Mouse (Mus musculus): ENCODE results near the gene Stap2. TPM values are rescaled to one million over a fixed set of nuclear protein-coding genes. Genes with fewer than 3 reads are reported as not detected.

Gene Stap2
- total and polyA plus RNA-seq, 3 experiments, result 12.2 to 28.6 (median 14.8) TPM

GRCm38 (mm10) chr17:56039345-56039744 is 34.0 kb upstream of the Stap2 start:
- no peaks in the 10 kb centered on the region for H3K27me3 ChIP-seq (ENCODE audit: control insufficient read depth, insufficient read depth, low read length)
- intact Hi-C loops (cut with DNase I), result loop anchor here (2.0 to 10.0 kb wide), 3 partner anchors 35 to 575 kb away; partner anchors contain the start of genes Rpl36, Ubxn6 and Yju2
- TF ChIP-seq CTCF (IDR thresholded peaks at IDR 0.05) (no peak), EP300 (IDR thresholded peaks at IDR 0.05; ENCODE audit: insufficient read depth, low read depth, low read length) (no peak)
- H3K4me3 ChIP-seq, result peak overlapping the region; percentile 72
- H3K79me2 ChIP-seq (replicated peaks; ENCODE audit: control insufficient read depth, insufficient read depth, low read length), result peaks cover 4% of the 10 kb centered on the region
- no peak for DNase-seq
- H3K4me1 ChIP-seq (ENCODE audit: control insufficient read depth, insufficient read depth, low read length), result no peaks in the 10 kb centered on the region; the same call in none of the 2 replicates
- WGBS, result 75% methylated on average over 4 of the region's 4 CpGs
- H3K9ac ChIP-seq (ENCODE audit: low read depth, low read length), result no peak overlapping the region
- H3K36me3 ChIP-seq (ENCODE audit: control insufficient read depth, insufficient read depth, low read length), result no peaks in the 10 kb centered on the region
- H3K27ac ChIP-seq, result no peak overlapping the region

DNA sequence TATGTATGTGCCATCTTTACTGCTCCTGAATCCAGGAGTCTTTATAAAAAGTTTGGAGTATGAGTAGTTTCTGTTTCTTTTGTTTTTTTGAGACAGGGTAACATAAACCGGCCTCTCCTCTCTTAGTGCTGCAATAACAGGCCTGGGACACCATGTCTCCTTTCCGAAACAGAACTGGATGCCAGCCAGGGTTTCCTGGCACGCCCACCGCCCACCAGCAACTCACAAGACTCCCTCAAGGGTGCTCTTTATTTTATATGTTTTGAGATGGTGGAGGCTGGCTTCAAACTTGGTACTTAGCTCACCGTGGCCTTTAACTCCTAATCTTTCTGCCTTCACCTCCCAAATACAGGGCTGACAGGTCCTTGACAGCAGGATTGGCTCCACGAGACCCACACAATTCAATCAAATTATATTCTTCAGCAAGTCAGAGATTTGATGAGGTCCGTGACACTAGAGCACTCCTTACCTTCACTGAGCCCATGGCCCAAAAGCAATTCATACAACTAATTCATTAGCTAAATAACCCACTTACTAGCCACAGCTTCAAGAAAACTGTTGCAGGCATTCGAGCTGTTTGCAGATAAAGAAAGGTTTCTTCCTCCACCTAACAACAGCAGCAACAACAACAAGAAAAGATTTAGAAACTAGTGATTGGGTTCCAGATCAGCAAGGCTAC is 33.3 kb upstream of the Stap2 start:
- DNase-seq, result no peak
- Histone ChIP-seq H3K36me3 (ENCODE audit: control insufficient read depth, insufficient read depth, low read length) (no peaks in the 10 kb centered on the region), H3K4me1 (ENCODE audit: control insufficient read depth, insufficient read depth, low read length) (no peaks in the 10 kb centered on the region; the same call in none of the 2 replicates), H3K27ac (no peak overlapping the region), H3K79me2 (replicated peaks; ENCODE audit: control insufficient read depth, insufficient read depth, low read length) (peaks cover 4% of the 10 kb centered on the region), H3K9ac (ENCODE audit: low read depth, low read length) (no peak overlapping the region), H3K4me3 (no peak overlapping the region), H3K27me3 (ENCODE audit: control insufficient read depth, insufficient read depth, low read length) (no peaks in the 10 kb centered on the region)
- 56% methylated on average over 8 of the region's 8 CpGs for WGBS
- intact Hi-C loops (cut with DNase I), result loop anchor here (2.0 to 10.0 kb wide), 3 partner anchors 36 to 576 kb away; partner anchors contain the start of genes Rpl36, Ubxn6 and Yju2
- TF ChIP-seq EP300 (IDR thresholded peaks at IDR 0.05; ENCODE audit: insufficient read depth, low read depth, low read length) (no peak), CTCF (IDR thresholded peaks at IDR 0.05) (no peak), POLR2A (IDR thresholded peaks at IDR 0.05; ENCODE audit: insufficient read depth, low read depth, low read length) (no peak)

DNA sequence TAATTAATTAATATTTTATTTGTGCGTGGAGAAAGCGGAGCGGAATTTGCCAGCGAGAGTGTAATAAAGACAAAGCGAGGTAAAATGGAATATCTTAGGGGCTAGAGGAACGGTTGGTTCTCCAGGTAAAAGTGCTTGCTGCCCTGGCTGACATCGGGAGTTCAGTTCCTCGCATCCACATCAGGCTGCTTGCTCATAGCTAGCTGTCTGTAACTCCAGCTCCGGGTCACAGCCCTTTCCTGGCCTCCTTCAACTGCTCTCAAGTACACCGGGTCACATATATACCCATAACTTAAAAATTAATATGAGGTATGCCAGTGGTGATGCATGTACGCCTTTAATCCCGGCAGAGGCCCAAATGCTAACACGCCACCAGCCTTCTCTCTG is 31.5 kb upstream of the Stap2 start:
- Histone ChIP-seq H3K9ac (ENCODE audit: low read depth, low read length) (peak overlapping the region; percentile 47), H3K4me3 (peak overlapping the region; percentile 32; the same call in 1 of the 2 replicates), H3K27ac (peak overlapping the region; percentile 69), H3K79me2 (replicated peaks; ENCODE audit: control insufficient read depth, insufficient read depth, low read length) (peaks cover 6% of the 10 kb centered on the region), H3K36me3 (ENCODE audit: control insufficient read depth, insufficient read depth, low read length) (no peaks in the 10 kb centered on the region), H3K27me3 (ENCODE audit: control insufficient read depth, insufficient read depth, low read length) (no peaks in the 10 kb centered on the region), H3K4me1 (ENCODE audit: control insufficient read depth, insufficient read depth, low read length) (peaks cover 4% of the 10 kb centered on the region)
- WGBS, result 33% methylated on average over 13 of the region's 13 CpGs
- intact Hi-C loops (cut with DNase I), result loop anchor here (2.0 to 10.0 kb wide), 3 partner anchors 26 to 578 kb away; partner anchors contain the start of genes Rpl36 and Yju2
- no peak for DNase-seq
- TF ChIP-seq EP300 (IDR thresholded peaks at IDR 0.05; ENCODE audit: insufficient read depth, low read depth, low read length), result no peak

- TF ChIP-seq POLR2A (IDR thresholded peaks at IDR 0.05; ENCODE audit: insufficient read depth, low read depth, low read length) (peak; percentile 77), EP300 (IDR thresholded peaks at IDR 0.05; ENCODE audit: insufficient read depth, low read depth, low read length) (peak; percentile 98), CTCF (IDR thresholded peaks at IDR 0.05) (no peak; the same call in 1 of the 2 replicates)
- H3K79me2 ChIP-seq (replicated peaks; ENCODE audit: control insufficient read depth, insufficient read depth, low read length), result peaks cover 6% of the 10 kb centered on the region
- peak within 1 kb of the TSS; percentile 94 for H3K4me3 ChIP-seq
- H3K4me1 ChIP-seq (ENCODE audit: control insufficient read depth, insufficient read depth, low read length), result peaks cover 6% of the 10 kb centered on the region
- peak within 1 kb of the TSS; percentile 95 for H3K27ac ChIP-seq
- peak within 1 kb of the TSS; percentile 99 for H3K9ac ChIP-seq (ENCODE audit: low read depth, low read length)
- H3K36me3 ChIP-seq (ENCODE audit: control insufficient read depth, insufficient read depth, low read length), result no peaks in the 10 kb centered on the region
- no peaks in the 10 kb centered on the region for H3K27me3 ChIP-seq (ENCODE audit: control insufficient read depth, insufficient read depth, low read length)
- intact Hi-C loops (cut with DNase I), result loop anchor here (2.0 to 10.0 kb wide), 3 partner anchors 26 to 578 kb away; partner anchors contain the start of genes Rpl36 and Yju2
- peak; percentile 99 for DNase-seq
- WGBS, result under 1% methylated on average over 74 of the region's 74 CpGs
Observed at GRCm38 (mm10) chr17:56036176-56036900, 31.0 kb upstream of the Stap2 start, which contains the start of gene Sh3gl1. TSS of gene Sh3gl1 (minus strand) at chr17:56036635.

- Histone ChIP-seq H3K36me3 (ENCODE audit: control insufficient read depth, insufficient read depth, low read length) (no peaks in the 10 kb centered on the region), H3K79me2 (replicated peaks; ENCODE audit: control insufficient read depth, insufficient read depth, low read length) (peaks cover 10% of the 10 kb centered on the region), H3K27me3 (ENCODE audit: control insufficient read depth, insufficient read depth, low read length) (no peaks in the 10 kb centered on the region), H3K4me1 (ENCODE audit: control insufficient read depth, insufficient read depth, low read length) (peaks cover 13% of the 10 kb centered on the region), H3K27ac (no peak overlapping the region; the same call in 1 of the 2 replicates), H3K9ac (ENCODE audit: low read depth, low read length) (0 out of 2 replicates have a peak overlapping the region, but pooled peaks have one; percentile 14), H3K4me3 (peak overlapping the region; percentile 94)
- intact Hi-C loops (cut with DNase I), result loop anchor here (5.0 to 10.0 kb wide), 2 partner anchors 78 to 580 kb away; partner anchors contain the start of genes Rpl36 and Yju2
- TF ChIP-seq POLR2A (IDR thresholded peaks at IDR 0.05; ENCODE audit: insufficient read depth, low read depth, low read length) (no peak), EP300 (IDR thresholded peaks at IDR 0.05; ENCODE audit: insufficient read depth, low read depth, low read length) (no peak), CTCF (IDR thresholded peaks at IDR 0.05) (no peak)
- peak in 1 of 2 experiments; percentile 18 for DNase-seq
- WGBS, result 59% methylated on average over 4 of the region's 4 CpGs
Observed at GRCm38 (mm10) chr17:56035216-56035615, 29.8 kb upstream of the Stap2 start.
